Mouse (Mus musculus) small intestine, adult 2 months (tissue): ENCODE measurements around the gene Spag8. TPM values are rescaled to one million over a fixed set of nuclear protein-coding genes. Genes with fewer than 3 reads are reported as not detected.

Experiments
- H3K27ac ChIP-seq: fragments of 200-500 bp; 2 replicates; pipeline ENCODE4 v1.5.1; 2012; ENCODE audit warnings: low read depth, low read length, control low read depth, inconsistent platforms; ENCODE audit not compliant: insufficient read depth
- H3K27me3 ChIP-seq: fragments of 200-500 bp; 2 replicates; pipeline ENCODE4 v1.6.1; 2012; ENCODE audit warnings: mild to moderate bottlenecking, moderate library complexity, low read length, inconsistent platforms; ENCODE audit not compliant: control insufficient read depth, insufficient read depth
- H3K36me3 ChIP-seq: fragments of 200-500 bp; 2 replicates; pipeline ENCODE4 v1.6.1; 2012; ENCODE audit warnings: mild to moderate bottlenecking, low read length, control low read depth, inconsistent platforms; ENCODE audit not compliant: control insufficient read depth, insufficient read depth
- H3K4me1 ChIP-seq: fragments of 200-500 bp; 2 replicates; pipeline ENCODE4 v1.6.1; 2012; ENCODE audit warnings: low read length, inconsistent platforms, mixed read lengths; ENCODE audit not compliant: control insufficient read depth, insufficient read depth, insufficient read length
- H3K4me3 ChIP-seq: fragments of 200-500 bp; 2 replicates; pipeline ENCODE4 v1.5.1; 2012; ENCODE audit warnings: low read depth, mild to moderate bottlenecking, control low read depth, inconsistent platforms, low read length, moderate library complexity
- CTCF ChIP-seq: fragments of 200-500 bp; IDR thresholded peaks from 2 replicates; pipeline ENCODE4 v1.5.1; 2012; ENCODE audit warnings: low read depth, mild to moderate bottlenecking, control low read depth, inconsistent platforms, low read length, moderate library complexity, mixed read lengths; ENCODE audit not compliant: insufficient replicate concordance, insufficient read length; ENCODE audit errors: extremely low read depth
- POLR2A ChIP-seq: fragments of 200-500 bp; IDR thresholded peaks from 2 replicates; pipeline ENCODE4 v1.6.1; 2012; ENCODE audit warnings: low read depth, mild to moderate bottlenecking, control low read depth, inconsistent platforms, low read length, moderate library complexity
- WGBS: fragments of 180-500 bp; shearing (Covaris S2); methylation state at CpG from one replicate; pipeline ENCODE4 v1.1.7; 2018; 5-methylcytosine and 5-hydroxymethylcytosine counted together
- polyA plus RNA-seq: library from polyadenylated mRNA; depleted of rRNA; stranded (reverse); fragments of >200 nt; gene quantifications from 2 replicates; pipeline ENCODE4 v1.2.3, GENCODE M21; 2012; rRNA removed

The Spag8 gene
- polyA plus RNA-seq, 1 experiment: 0.63 TPM

- Histone ChIP-seq H3K4me3 (no peak overlapping the region), H3K4me1 (no peaks in the 10 kb centered on the region), H3K27ac (no peak overlapping the region), H3K27me3 (no peaks in the 10 kb centered on the region; the same call in 1 of the 2 replicates), H3K36me3 (no peaks in the 10 kb centered on the region)
- TF ChIP-seq CTCF (no peak), POLR2A (no peak)
- 42% methylated on average over 4 of the region's 4 CpGs for WGBS
Observed at GRCm38 (mm10) chr4:43620146-43620778, 33.1 kb downstream of the Spag8 start.

- WGBS: 41% methylated on average over 3 of the region's 3 CpGs
- H3K4me1 ChIP-seq: no peaks in the 10 kb centered on the region
- no peak overlapping the region for H3K27ac ChIP-seq
- no peaks in the 10 kb centered on the region; the same call in 1 of the 2 replicates for H3K27me3 ChIP-seq
- no peak overlapping the region for H3K4me3 ChIP-seq
- TF ChIP-seq CTCF (no peak), POLR2A (no peak)
- H3K36me3 ChIP-seq: no peaks in the 10 kb centered on the region
Observed at GRCm38 (mm10) chr4:43613060-43613730, 40.2 kb downstream of the Spag8 start.

GRCm38 (mm10) chr4:43612534-43612933 is 40.9 kb downstream of the Spag8 start:
- TF ChIP-seq POLR2A (no peak), CTCF (no peak)

GRCm38 (mm10) chr4:43604751-43605685 is 48.4 kb downstream of the Spag8 start:
- H3K27me3 ChIP-seq: no peaks in the 10 kb centered on the region; the same call in 1 of the 2 replicates
- H3K36me3 ChIP-seq: no peaks in the 10 kb centered on the region
- no peak overlapping the region for H3K4me3 ChIP-seq
- no peak overlapping the region for H3K27ac ChIP-seq
- H3K4me1 ChIP-seq: no peaks in the 10 kb centered on the region
- no peak for TF ChIP-seq POLR2A
- TF ChIP-seq CTCF: no peak
- WGBS: 39% methylated on average over 9 of the region's 9 CpGs

More at GRCm38 (mm10) chr4:43612534-43612933, 40.9 kb downstream of the Spag8 start:
- H3K27ac ChIP-seq: no peak overlapping the region
- WGBS: 37% methylated on average over 10 of the region's 10 CpGs
- no peaks in the 10 kb centered on the region; the same call in 1 of the 2 replicates for H3K27me3 ChIP-seq
- no peak overlapping the region for H3K4me3 ChIP-seq
- H3K36me3 ChIP-seq: no peaks in the 10 kb centered on the region
- no peaks in the 10 kb centered on the region for H3K4me1 ChIP-seq

GRCm38 (mm10) chr4:43604099-43604498 is 49.3 kb downstream of the Spag8 start:
- H3K36me3 ChIP-seq: no peaks in the 10 kb centered on the region
- no peak overlapping the region for H3K27ac ChIP-seq
- H3K4me3 ChIP-seq: no peak overlapping the region
- no peaks in the 10 kb centered on the region; the same call in 1 of the 2 replicates for H3K27me3 ChIP-seq
- TF ChIP-seq CTCF: no peak
- TF ChIP-seq POLR2A: no peak
- H3K4me1 ChIP-seq: no peaks in the 10 kb centered on the region
- 58% methylated on average over 3 of the region's 3 CpGs for WGBS

Other genes with a start within 250 kb of the Spag8 start
- gene Fam166b, start 224.5 kb downstream of the Spag8 start, polyA plus RNA-seq: 0.24 TPM in 1 of 2 replicates, not detected in the other
- 45.8 and 77.6 TPM in 2 replicates for gene Tesk1, start 211.7 kb downstream of the Spag8 start, polyA plus RNA-seq
- gene Cd72, start 199.0 kb downstream of the Spag8 start, polyA plus RNA-seq: 2.8 and 11.4 TPM in 2 replicates
- 0.96 and 1.9 TPM in 2 replicates for gene Sit1, start 169.9 kb downstream of the Spag8 start, polyA plus RNA-seq
- gene Ccdc107, start 160.7 kb downstream of the Spag8 start, polyA plus RNA-seq: 365 and 503 TPM in 2 replicates
- gene Arhgef39, start 153.9 kb downstream of the Spag8 start, polyA plus RNA-seq: 21.6 and 38.3 TPM in 2 replicates
- 36.6 and 47.7 TPM in 2 replicates for gene Car9, start 146.6 kb downstream of the Spag8 start, polyA plus RNA-seq
- gene Tpm2, start 129.8 kb downstream of the Spag8 start, polyA plus RNA-seq: 31.6 and 37.0 TPM in 2 replicates
- gene Creb3, start 91.3 kb downstream of the Spag8 start, polyA plus RNA-seq: 66.9 and 133 TPM in 2 replicates
- 47.2 and 78.0 TPM in 2 replicates for gene Tln1, start 90.9 kb downstream of the Spag8 start, polyA plus RNA-seq
- gene Rgp1, start 74.9 kb downstream of the Spag8 start, polyA plus RNA-seq: 20.2 and 31.9 TPM in 2 replicates
- gene Gba2, start 74.7 kb downstream of the Spag8 start, polyA plus RNA-seq: 5.3 and 7.6 TPM in 2 replicates
- gene Msmp, start 69.1 kb downstream of the Spag8 start, polyA plus RNA-seq: not detected in 2 replicates
- 5.8 and 6.3 TPM in 2 replicates for gene Npr2, start 21.7 kb downstream of the Spag8 start, polyA plus RNA-seq
- gene Hint2, start 2.9 kb upstream of the Spag8 start, polyA plus RNA-seq: 59.9 and 73.8 TPM in 2 replicates
- gene Tmem8b, start 15.4 kb upstream of the Spag8 start, polyA plus RNA-seq: 3.0 and 4.3 TPM in 2 replicates
- gene Fam221b, start 15.6 kb upstream of the Spag8 start, polyA plus RNA-seq: not detected in 2 replicates
- gene Olfr70, start 47.2 kb upstream of the Spag8 start, polyA plus RNA-seq: not detected in 2 replicates
- gene Olfr71, start 56.7 kb upstream of the Spag8 start, polyA plus RNA-seq: not detected in 2 replicates
- 1.0 and 2.0 TPM in 2 replicates for gene Hrct1, start 73.6 kb upstream of the Spag8 start, polyA plus RNA-seq
- 0.28 and 1.1 TPM in 2 replicates for gene Spaar, start 76.4 kb upstream of the Spag8 start, polyA plus RNA-seq
- gene Olfr159, start 117.4 kb upstream of the Spag8 start, polyA plus RNA-seq: not detected in 2 replicates
- not detected in 2 replicates for gene Olfr156, start 170.3 kb upstream of the Spag8 start, polyA plus RNA-seq
- 0.04 and 0.10 TPM in 2 replicates for gene Olfr157, start 186.6 kb upstream of the Spag8 start, polyA plus RNA-seq
- not detected in 2 replicates for gene Olfr155, start 198.0 kb upstream of the Spag8 start, polyA plus RNA-seq
- gene Reck, start 221.9 kb upstream of the Spag8 start, polyA plus RNA-seq: 1.3 and 2.1 TPM in 2 replicates